Mouse (Mus musculus): ENCODE data around the gene Specc1l.

Gene Specc1l

DNA sequence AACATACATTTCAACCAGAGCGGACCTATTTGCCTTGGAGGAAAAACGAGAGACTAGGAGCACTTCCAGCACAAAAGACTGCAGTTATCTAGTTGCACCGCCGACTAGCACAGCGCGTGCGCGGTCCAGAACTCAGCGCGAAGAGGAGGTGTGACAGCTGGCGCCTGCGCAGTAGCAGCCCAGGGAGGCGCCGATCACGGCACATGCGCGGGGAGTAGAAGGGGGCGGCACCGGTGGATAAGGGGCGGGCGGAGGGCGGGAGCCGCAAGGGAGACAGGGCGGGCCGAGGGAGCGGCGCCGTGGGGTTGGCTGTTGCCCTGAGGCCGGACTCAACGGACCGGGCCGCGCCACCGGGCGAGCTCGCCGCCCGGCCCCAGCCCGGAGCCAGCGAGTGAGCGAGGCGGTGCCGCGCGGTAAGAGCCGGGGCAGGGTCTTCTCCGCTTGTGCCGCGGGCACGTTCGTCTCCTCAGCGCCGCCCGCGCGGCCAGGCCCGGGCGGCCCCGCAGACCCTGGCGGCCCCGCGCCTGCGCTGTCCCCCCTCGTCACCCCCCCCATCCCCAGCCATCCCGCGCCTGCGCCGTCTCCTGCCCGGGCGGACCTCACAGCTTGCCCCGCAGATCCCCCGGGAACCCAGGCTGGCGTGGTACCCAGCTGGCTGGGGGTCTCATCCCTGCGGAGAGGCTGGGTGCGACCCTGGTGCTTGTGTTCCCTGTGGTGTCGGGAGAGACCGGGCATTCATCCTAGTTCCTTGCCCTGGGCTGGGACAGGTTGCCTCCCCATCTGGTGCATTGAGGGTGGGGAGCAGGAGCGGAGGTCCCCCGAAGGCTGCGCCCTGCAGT is at the start of gene Specc1l:
Gene Specc1l (plus strand): TSS at position 267 of the 839 bp plus-strand sequence.
- DNase-seq (ENCODE audit: low read depth, low spot score): peak; percentile 93

DNA sequence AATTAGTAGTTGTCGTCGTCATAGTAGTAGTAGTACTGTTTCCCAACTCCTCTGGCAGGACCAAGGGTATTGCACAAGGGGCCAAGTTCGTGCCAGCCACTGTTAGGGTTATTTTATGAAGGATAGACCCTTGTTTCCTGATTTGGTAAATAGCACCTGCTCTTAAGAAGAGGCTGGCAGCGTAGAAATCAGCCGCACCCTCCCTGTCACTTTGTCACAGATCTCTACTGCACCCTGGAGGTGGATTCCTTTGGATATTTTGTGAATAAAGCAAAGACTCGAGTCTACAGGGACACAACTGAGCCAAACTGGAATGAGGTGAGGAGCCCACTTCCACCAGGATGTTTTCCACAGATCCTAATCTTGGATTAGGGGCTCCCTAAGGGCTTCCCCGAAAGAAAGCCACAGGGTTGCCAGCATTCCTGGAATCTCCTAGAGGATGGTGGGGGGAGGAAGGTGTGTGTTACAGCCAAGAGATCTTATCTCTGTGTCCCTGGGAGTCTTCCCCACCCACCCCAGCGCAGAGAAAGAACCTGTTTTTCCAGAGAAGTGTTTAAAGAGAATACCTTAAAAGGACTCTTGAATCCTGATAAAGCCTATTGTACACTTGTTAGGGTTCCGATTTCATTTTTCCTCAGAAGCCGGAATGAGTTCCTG is 45.9 kb upstream of the Specc1l start:
- DNase-seq (ENCODE audit: low read depth, low spot score): no peak

DNA sequence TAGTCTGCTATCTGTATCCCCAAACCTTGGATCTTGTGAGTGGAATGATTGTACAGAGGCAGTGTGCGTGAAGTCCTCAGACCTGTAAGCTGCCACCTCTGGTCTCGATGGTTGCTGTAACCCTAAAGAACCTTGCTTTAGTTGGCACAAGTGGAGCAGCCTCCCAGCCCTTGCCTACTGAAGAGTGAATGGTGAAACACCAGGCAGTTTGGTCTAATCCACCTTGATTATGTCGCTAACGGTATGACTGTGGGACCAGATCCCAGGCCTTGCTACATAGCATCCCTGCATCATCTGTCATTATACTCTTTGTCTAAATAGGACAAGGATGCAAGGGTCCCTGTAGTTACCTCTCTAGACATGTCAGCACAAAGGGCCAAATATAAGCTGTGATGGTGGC is 45.3 kb upstream of the Specc1l start:
- no peak for DNase-seq (ENCODE audit: low read depth, low spot score)

DNA sequence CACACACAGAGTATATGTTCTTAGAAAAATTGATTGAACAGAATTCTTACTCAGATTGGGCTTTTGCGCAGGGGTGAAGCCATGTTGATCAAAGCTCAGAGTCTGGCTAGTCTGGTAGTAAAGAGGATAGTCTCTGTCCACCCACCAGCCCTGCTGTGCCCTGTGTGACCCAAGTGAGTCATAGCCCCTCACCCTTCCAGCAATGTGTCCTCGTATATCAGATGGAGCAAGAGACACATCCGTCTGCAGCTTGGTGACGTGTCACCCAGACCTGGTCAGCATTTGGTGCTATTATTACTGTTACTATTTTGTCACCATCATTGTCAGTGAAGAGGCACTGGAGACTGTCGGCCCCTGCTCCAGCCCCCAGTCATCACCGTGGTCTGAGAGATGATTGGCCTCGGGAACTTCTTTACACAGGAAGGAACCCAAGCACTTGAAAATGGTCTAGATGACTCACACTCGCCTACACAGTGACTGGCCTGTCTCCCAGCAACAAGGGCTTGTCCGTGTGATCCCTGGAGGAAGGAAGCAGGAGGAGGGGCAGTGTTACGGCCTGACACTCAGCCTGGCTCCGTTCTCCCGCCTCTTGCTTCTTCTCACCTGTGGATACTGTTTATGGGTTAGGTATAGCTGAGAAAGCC is 41.5 kb upstream of the Specc1l start:
- DNase-seq (ENCODE audit: low read depth, low spot score): peak; percentile 95

DNA sequence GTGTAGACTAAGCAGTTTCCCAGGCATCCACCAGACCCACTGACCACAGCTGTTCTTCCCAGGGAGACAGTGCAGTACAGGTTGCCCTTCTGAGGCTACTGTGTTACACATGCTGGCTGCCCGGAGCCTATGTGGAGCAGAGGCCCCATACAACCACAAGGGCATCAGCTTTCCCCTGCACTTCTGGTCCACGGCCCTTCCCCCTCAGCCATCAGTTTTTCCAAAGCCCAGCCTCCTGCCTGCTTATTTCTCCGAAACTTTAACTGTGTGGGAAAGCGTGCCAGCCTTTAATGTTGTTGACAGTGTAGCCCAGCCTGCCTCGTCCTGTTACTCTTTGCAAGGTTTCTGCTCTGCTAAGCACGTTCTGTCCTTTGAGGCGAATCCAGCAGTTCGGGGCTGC is 38.8 kb upstream of the Specc1l start:
- DNase-seq (ENCODE audit: low read depth, low spot score): no peak

DNA sequence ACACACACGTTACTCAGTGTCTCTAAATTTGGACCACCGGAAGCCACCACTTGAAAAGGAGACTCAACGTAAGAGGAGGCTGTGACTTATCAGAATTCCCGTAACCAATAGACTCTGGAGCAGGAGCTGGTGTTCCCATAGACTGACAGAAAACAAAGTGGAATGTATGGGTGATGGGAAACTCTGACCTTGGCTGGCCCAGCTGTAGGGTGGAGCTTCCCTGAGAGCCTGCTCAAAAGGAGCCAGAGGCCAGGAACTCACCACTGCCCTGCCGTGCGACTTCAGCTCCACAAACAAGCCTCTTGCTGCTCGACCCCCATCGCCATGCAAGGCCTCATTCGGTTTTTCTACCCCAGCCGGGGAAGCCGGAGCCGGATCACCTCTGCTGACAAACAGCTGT is 38.2 kb upstream of the Specc1l start:
- no peak for DNase-seq (ENCODE audit: low read depth, low spot score)

DNA sequence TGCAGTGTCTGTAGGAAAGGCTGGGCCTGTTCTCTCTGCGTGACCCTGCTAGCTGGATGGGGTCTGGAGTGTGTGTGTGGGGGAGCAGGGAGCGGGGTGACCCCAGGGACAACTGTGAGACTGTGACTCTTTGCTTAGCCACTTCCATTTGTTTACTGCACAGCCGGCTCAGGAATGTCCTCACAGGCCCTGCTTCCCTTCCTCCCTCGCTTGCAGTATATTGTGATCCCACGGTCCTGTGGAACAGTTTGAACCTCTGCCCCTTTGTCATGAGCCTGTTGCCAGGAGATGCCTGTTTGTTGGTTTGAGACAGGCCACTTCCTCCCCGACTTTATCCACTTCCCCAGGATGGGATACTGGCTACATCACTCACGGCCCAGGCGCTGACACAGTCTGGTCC is 35.4 kb upstream of the Specc1l start:
- DNase-seq (ENCODE audit: low read depth, low spot score): no peak

DNA sequence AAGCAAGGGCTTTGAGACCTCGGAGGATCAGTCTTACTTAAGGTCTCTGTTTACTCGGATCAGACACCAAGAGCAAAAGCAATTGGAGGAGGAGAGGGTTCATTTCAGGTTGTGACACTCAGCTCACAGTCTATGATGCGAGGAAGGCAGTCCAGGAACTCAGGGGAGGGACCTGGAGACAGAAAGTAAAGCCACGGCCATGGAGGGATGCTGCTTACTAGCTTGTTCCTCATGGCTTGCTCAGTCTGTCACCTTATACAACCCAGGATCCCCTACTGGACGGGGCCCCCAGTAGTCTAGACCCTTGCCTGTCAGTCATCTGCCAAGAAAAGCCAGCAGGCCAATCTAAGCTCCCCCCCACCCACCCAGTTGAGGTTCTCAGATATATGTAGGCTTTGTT is 33.0 kb upstream of the Specc1l start:
- DNase-seq (ENCODE audit: low read depth, low spot score): no peak

DNA sequence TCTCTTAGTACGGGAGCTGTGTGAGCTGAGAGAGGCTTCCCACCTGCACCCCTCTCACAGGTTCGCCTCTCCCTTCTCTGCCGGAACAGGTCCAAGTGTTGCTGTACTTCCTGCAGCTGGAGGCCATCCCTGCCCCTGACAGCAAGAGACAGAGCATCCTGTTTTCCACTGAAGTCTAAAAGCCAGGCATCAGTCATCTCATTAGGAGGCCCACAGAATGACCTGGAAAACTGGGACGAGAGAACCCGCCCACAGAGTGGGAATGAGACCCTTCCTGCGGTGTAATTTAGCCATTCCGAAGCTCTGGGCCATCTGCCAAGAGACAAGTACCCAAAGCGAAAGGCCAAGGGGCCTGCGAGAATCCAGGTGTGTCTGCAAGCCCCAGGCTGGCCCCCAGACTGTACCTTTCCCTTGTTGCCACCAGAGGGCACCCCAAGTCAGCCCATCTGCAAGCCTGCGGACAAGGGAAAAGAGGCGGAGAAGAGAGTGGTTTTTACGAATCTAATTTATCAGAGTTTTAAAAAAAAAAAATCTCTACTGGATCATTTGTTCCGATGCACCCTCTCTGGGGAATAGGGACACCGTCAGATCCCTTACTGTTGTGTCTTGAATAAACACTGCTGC is 29.6 kb upstream of the Specc1l start:
- DNase-seq (ENCODE audit: low read depth, low spot score): peak; percentile 73

DNA sequence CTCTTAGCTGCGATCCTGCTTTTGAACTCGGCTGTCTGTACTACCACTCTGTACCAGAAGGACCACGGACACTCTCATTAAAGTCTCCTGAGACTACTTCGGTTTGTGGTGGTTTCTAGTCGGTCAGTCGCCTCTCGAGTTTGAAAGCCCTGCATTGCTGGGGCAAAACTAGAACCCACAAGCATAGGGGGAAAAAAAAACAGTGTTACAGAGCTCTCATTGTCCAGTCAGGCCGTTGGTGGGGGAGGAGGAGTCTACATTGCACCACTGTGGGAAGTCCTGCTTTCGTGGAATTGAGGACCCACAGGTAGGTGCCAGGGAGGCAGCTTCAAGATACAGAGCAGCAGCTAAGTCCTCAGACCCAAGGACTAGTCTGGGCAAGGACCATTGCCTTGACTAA is 27.0 kb upstream of the Specc1l start:
- no peak for DNase-seq (ENCODE audit: low read depth, low spot score)

DNA sequence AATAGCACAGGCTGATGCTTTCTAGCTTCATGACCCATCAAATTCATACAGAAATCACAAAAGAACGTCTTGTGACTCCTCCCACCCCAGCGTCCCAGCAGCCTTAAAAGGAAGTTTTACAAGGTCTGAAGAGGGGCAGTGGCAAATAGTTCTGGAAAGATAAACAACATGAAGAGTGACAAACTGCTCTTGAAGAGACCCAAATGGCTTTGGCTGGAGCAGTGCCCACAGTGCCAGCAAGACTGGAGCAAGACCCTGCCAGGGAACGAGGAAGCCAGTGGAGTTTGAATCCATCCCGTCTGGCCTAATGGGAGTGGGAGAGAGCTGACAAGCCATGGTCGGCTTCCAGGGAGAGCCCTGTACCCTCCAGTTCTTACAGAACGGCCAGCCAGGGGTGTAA is 25.3 kb upstream of the Specc1l start:
- no peak for DNase-seq (ENCODE audit: low read depth, low spot score)

DNA sequence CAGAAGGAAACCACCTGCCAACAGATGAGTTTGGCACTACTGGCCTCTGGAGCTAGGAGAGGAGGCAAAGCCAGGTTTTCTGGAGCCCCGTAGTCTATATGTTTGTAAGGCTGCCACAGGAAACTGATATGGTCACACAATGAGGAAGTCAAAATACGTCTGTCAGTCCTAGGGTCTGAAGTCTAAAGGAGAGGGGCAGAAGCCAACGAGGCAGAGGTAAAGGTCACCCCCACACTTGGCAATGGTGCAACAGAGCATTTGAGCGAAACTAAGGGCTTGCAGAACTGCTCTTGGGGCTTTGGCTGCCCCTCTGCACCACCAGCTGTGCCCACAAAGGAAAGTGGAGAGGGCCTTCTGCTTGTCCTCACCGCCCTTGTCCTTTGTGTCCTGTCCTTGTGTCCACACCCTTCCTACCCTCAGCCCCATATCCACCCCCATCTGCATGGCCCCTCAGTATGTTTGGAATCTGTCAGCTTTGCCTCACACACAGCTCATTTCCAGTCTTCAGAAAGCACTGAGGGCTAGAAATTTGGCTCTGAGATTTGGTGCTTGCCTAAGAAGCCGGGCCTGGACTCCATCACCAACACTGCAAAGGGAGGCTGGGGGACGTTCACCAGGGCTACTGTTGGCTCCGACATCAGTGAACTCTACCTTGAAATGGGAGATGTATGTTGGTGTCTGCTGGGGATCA is 24.4 kb upstream of the Specc1l start:
- no peak for DNase-seq (ENCODE audit: low read depth, low spot score)

DNA sequence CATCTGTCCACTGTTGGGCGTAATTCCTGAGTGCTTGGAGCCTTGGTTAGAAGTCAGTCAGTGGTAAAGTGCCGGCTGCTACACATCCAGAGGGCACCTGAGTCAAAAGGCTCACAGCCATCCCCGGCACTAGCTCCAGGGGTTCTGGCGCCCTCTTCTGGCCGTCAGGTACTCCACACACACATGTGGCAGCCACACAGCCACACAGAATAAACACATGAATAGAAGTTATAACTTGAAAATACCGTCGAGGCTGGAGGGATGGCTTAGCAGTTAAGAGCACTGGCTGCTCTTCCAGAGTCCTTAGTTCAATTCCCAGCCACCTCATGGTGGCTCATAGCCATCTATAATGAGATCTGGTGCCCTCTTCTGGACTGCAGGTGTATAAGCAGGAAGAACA is 20.2 kb upstream of the Specc1l start:
- DNase-seq (ENCODE audit: low read depth, low spot score): peak; percentile 5

DNA sequence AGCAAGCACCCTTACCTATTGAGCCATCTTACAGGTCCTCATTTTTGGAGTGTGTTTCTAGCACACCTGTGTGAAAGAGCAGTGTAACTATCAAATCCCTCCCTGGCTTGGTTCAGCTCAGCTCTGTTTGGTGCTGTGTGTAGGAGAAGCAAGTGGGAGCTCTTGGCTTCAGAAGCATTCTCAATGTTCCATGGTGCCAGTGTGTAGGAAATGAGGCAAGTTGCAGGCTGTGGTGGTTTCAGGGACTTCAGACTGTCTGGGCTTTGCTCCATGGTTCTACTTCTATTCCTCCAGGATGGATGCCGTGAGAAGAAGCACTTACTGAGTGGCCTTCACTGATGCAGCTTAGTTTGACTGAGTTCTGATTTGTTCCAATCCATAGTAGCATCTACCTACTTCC is 14.1 kb upstream of the Specc1l start:
- DNase-seq (ENCODE audit: low read depth, low spot score): no peak

DNA sequence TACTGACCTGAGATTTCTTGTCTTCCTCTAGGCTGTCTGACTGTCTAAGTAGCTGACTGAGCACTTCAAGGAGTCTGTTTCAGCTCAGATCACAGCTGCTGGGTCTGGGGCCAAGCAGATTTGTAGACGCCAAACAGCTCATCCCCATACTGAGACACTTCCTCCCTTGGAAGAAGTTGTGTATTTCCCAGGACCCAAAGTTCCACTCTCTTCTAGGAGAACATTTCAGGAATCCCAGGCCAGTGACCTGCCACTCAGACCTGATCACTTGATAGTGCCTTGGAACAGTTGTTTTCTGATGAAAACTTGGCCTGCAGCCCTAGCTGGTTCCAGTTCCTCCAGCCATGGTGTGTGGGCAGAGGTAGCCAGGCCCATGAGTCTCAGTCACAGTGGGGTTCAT is 11.1 kb upstream of the Specc1l start:
- DNase-seq (ENCODE audit: low read depth, low spot score): no peak

DNA sequence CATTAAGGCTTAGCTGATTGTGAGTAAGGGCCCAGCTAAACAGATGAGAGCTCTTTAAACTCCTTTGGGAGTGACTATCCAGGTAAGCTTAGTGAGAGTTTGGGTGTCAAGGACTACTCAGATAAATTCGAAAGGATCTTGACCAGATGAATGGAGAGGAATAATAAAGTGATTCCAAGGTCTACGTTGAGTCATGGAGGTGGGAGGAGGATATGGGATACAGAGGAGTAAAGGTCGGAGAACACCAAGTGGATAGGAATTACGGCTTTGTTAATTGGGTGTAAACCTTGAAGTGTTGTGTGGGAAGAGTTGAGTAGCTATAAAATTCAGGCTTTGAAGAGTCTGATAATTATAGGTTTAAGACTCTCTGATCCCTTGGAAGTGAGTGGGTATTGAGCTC is 5.7 kb upstream of the Specc1l start:
- no peak for DNase-seq (ENCODE audit: low read depth, low spot score)

DNA sequence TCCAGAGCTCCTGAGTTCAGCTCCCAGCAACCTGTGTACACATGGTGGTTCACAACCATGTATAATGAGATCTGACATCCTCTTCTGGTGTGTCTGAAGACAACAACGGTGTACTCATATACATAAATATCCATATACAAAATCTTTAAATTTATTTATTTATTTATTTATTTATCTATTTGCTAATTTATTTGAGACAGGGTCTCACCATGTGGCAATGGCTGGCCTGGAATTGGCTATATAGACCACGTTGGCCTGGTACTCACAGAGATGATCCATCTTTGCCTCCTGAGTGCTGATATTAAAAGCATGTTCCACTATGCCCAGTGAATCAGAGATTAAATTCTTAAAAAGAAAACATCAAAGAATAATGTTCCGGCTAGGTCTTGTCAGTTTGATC is 1.0 kb upstream of the Specc1l start:
- no peak for DNase-seq (ENCODE audit: low read depth, low spot score)

DNA sequence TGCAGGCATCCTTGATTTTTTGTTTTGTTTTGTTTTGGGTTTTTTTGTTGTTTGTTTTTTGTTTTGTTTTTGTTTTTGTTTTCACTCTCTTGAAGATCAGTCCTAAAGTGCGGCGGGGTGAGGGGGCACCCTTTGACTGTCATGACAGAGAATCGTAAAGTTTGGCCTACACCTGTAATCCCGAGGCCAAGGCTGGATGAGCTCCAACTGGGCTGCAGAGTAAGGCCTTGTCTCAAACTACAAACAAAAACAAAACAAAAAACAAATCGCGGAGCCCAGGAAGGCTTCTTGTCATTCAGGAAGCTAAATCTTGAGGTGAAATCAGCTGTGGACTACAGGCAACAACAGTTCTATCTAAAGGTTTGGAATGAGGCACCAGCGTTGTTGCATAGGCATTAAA is 1.1 kb downstream of the Specc1l start:
- DNase-seq (ENCODE audit: low read depth, low spot score): no peak

DNA sequence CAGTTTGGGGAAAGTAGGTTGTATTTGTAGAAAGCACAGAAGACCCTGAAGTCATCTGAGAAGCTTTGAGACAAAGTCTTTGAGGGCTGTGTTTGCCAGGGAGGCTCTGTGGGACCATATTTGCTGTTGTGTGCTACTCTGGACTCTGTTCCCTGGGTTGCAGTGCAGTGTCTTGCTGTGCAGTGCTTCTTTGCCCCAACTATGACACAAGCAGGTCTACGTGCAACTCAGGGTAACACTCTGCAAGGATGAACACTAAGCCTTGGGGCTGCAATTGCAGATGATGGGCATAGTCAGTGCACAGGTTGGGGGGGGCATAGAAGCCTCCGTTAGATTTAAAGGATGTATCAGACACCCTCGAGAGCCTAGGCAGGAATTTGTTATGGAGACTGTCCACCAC is 8.8 kb downstream of the Specc1l start:
- no peak for DNase-seq (ENCODE audit: low read depth, low spot score)

DNA sequence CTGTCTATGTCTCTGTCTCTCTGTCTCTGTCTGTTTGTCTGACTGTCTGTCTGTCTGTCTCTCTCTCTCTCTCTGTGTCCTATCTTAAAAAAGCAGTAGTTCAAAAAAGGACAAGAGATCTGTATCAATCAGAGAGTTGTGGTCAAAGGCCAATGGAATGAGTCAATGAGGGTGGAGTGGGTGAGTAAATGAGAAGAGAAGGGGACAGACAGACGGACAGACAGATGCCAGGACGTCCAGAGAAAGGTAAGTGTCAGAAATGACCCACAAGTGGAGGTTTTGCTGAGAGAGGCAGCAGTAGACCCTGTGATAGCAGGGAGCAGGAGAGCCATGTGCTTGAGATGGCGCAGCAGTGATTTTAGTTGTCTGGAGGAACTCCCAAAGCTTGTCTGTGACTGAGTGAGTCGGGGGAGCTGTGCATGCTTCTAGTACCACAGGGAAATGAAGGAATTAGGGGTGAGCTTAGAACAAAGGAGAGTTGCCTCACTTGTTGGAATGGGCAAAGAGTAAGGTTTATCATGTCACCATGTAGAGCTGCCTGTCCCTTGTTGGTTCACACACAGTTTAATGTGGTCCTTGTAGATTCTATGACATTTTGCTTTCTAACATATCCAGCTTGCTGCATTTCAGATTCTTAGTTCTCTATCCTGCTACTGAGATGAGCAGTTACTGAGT is 10.2 kb downstream of the Specc1l start:
- DNase-seq (ENCODE audit: low read depth, low spot score): no peak

DNA sequence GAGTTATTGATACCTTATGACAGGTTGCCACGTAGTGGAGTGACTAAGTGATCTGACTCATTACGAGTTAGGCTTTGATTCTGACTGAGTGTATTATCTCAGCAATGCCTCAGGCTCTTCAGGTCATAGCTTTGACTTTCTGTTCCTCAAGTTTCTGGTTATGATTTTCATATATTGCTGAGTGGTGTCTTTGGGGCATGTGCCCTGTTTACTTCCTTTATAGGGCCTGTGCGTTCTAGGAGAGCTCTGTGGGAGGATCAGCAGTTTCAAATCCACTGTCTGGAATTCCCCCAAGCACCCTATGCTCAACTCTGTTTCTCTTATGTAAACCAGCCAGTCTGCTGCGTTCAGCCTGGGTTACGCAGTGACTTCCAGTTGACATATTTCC is 10.7 kb downstream of the Specc1l start:
- peak; percentile 86 for DNase-seq (ENCODE audit: low read depth, low spot score)

Data from 3T3-L1 (cell line).